Mouse (Mus musculus): ENCODE data around the gene Nfic.
A peak's percentile ranks its signal among the peaks of the same experiment; 100 is the strongest.

Nfic gene

GRCm38 (mm10) chr10:81455181-81455895, at the start of gene Nfic:
Gene Nfic, minus strand, starts transcription at chr10:81455635.
- no peak for DNase-seq (ENCODE audit: low read depth)

GRCm38 (mm10) chr10:81502658-81503057, 47.2 kb upstream of the Nfic start:
- DNase-seq (ENCODE audit: low read depth): peak; percentile 62

GRCm38 (mm10) chr10:81501863-81502262, 46.4 kb upstream of the Nfic start:
- no peak for DNase-seq (ENCODE audit: low read depth)

- no peak for DNase-seq (ENCODE audit: low read depth)
Measured at GRCm38 (mm10) chr10:81500032-81500431, 44.6 kb upstream of the Nfic start, which contains the start of gene S1pr4. Gene S1pr4, minus strand, starts transcription at chr10:81500132.

- DNase-seq (ENCODE audit: low read depth): no peak
Measured at GRCm38 (mm10) chr10:81499250-81499901, 43.9 kb upstream of the Nfic start.

- DNase-seq (ENCODE audit: low read depth): no peak
Measured at GRCm38 (mm10) chr10:81498316-81499249, 43.1 kb upstream of the Nfic start.

- DNase-seq (ENCODE audit: low read depth): no peak
Measured at GRCm38 (mm10) chr10:81497401-81498270, 42.2 kb upstream of the Nfic start.

GRCm38 (mm10) chr10:81496969-81497368, 41.5 kb upstream of the Nfic start:
- DNase-seq (ENCODE audit: low read depth): no peak

- DNase-seq (ENCODE audit: low read depth): peak; percentile 95
Measured at GRCm38 (mm10) chr10:81496264-81496901, 40.9 kb upstream of the Nfic start, which contains the start of gene Ncln. Gene Ncln, minus strand, starts transcription at chr10:81496392.

GRCm38 (mm10) chr10:81495616-81496263, 40.3 kb upstream of the Nfic start:
- DNase-seq (ENCODE audit: low read depth): no peak

- no peak for DNase-seq (ENCODE audit: low read depth)
Measured at GRCm38 (mm10) chr10:81495151-81495550, 39.7 kb upstream of the Nfic start.

GRCm38 (mm10) chr10:81494260-81495041, 39.0 kb upstream of the Nfic start:
- DNase-seq (ENCODE audit: low read depth): no peak

- no peak for DNase-seq (ENCODE audit: low read depth)
Measured at GRCm38 (mm10) chr10:81493601-81494220, 38.3 kb upstream of the Nfic start.

- no peak for DNase-seq (ENCODE audit: low read depth)
Measured at GRCm38 (mm10) chr10:81492606-81493240, 37.3 kb upstream of the Nfic start.

GRCm38 (mm10) chr10:81491018-81491417, 35.6 kb upstream of the Nfic start:
- DNase-seq (ENCODE audit: low read depth): no peak

- no peak for DNase-seq (ENCODE audit: low read depth)
Measured at GRCm38 (mm10) chr10:81489941-81490340, 34.5 kb upstream of the Nfic start.

GRCm38 (mm10) chr10:81488081-81488480, 32.6 kb upstream of the Nfic start:
- DNase-seq (ENCODE audit: low read depth): no peak

GRCm38 (mm10) chr10:81486496-81486895, 31.1 kb upstream of the Nfic start:
- no peak for DNase-seq (ENCODE audit: low read depth)
